Mouse (Mus musculus) intestine, postnatal 0 days (tissue): ENCODE measurements around the gene Stx4a. TPM values are rescaled to one million over a fixed set of nuclear protein-coding genes. Genes with fewer than 3 reads are reported as not detected.

ENCODE experiments used
- ATAC-seq: fragments of 200-750 bp; cut with Nextera tagmentation; 2 replicates; pipeline ENCODE4 v1.8.0; 2017; ENCODE audit warnings: mild to moderate bottlenecking, moderate TSS enrichment, moderate library complexity
- H3K27ac ChIP-seq: fragments of 300-500 bp; sonication (generic); 2 replicates; pipeline ENCODE4 v1.5.1; 2014; ENCODE audit warnings: mild to moderate bottlenecking, low read depth, low read length, moderate library complexity
- H3K27me3 ChIP-seq: fragments of 300-500 bp; sonication (generic); replicated peaks from 2 replicates; pipeline ENCODE4 v1.6.1; 2014; ENCODE audit warnings: low read length, mixed read lengths; ENCODE audit not compliant: control insufficient read depth, insufficient read depth
- H3K36me3 ChIP-seq: fragments of 300-500 bp; sonication (generic); 2 replicates; pipeline ENCODE4 v1.6.1; 2014; ENCODE audit warnings: mild to moderate bottlenecking, moderate library complexity; ENCODE audit not compliant: control insufficient read depth, insufficient read depth
- H3K4me1 ChIP-seq: fragments of 300-500 bp; sonication (generic); replicated peaks from 2 replicates; pipeline ENCODE4 v1.6.1; 2014; ENCODE audit warnings: antibody characterized with exemption, low read length, mixed read lengths; ENCODE audit not compliant: control insufficient read depth, insufficient read depth
- H3K4me2 ChIP-seq: fragments of 300-500 bp; sonication (generic); replicated peaks from 2 replicates; pipeline ENCODE4 v1.6.1; 2014; ENCODE audit warnings: low read depth, mild to moderate bottlenecking, moderate library complexity
- H3K4me3 ChIP-seq: fragments of 300-500 bp; sonication (generic); 2 replicates; pipeline ENCODE4 v1.5.1; 2014; ENCODE audit warnings: low read depth, low read length
- H3K9ac ChIP-seq: fragments of 300-500 bp; sonication (generic); 2 replicates; pipeline ENCODE4 v1.6.1; 2014; ENCODE audit warnings: mild to moderate bottlenecking, low read depth, low read length
- H3K9me3 ChIP-seq: fragments of 300-500 bp; sonication (generic); 2 replicates; pipeline ENCODE4 v1.6.1; 2016; ENCODE audit warnings: mixed run types; ENCODE audit not compliant: control insufficient read depth
- CTCF ChIP-seq: sonication (generic); IDR thresholded peaks from 2 replicates; pipeline ENCODE4 v1.5.1; 2016; ENCODE audit warnings: low read depth, mild to moderate bottlenecking, control low read depth, antibody characterized with exemption, moderate library complexity
- whole genome bisulfite sequencing: fragments of 180-500 bp; shearing (Covaris S2); extraction: QIAGEN DNeasy Blood & Tissue Kit; methylation state at CpG from one replicate; pipeline ENCODE4 v1.1.7; 2014; 5-methylcytosine and 5-hydroxymethylcytosine counted together
- polyA plus RNA-seq: library from polyadenylated mRNA; unstranded; fragments of >200 nt; fragmentation: Nextera tagmentation; extraction: Ambion mirVana; gene quantifications from 2 replicates; pipeline ENCODE4 v1.2.1, GENCODE M21; 2015

Stx4a gene
- polyA plus RNA-seq, 1 experiment from 2014 or later = 38.9 TPM

DNA sequence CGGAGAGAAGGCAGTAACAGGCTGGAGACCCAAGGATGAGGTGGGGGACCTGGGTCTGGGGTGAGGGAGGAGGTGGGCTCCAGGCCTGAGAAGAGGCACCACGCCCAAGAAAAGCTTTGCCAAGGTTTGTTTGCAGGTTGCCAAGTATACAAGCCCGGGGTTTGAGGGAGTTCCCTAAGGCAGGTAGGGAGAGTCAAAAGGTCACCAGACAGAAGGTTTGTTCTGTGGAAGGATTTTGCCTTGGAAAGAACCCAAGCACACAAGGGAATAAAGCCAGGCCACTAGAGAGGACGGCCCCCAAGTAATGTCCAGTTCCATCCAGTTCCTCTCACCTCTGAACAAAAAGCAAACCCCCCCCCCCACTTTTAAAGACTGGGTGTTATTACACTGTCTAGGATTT lies 12.9 kb upstream of the Stx4a start:
- H3K36me3 ChIP-seq = no peaks in the 10 kb centered on the region
- H3K9me3 ChIP-seq = no peaks in the 10 kb centered on the region
- no peak overlapping the region for H3K9ac ChIP-seq
- 70% methylated on average over 4 of the region's 4 CpGs for WGBS
- no peak for TF ChIP-seq CTCF
- no peak overlapping the region for H3K27ac ChIP-seq
- H3K4me2 ChIP-seq = no peak overlapping the region
- H3K4me1 ChIP-seq = no peaks in the 10 kb centered on the region
- H3K4me3 ChIP-seq = no peak overlapping the region
- no peak for ATAC-seq
- no peaks in the 10 kb centered on the region for H3K27me3 ChIP-seq

DNA sequence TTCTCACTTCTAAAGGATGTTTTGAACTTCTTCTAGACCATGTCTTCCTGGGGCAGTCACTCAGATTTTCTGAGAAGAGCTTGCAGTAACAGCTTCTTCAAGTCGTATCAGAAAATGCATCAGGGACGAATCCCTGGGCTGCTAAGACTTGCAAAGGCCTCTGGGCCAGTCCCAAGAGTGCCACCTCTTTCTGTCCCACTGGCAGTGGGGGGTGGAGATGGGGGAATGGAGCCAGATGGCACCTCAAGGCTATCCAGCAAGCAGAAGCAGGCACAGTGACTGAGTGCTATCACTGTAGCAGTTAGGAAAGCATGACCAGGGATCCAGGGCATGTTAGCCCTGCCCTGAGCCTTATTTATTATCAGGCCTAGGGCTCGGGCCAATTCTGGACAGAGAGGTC lies 11.8 kb upstream of the Stx4a start:
- ATAC-seq = no peak
- no peaks in the 10 kb centered on the region for H3K9me3 ChIP-seq
- H3K4me3 ChIP-seq = no peak overlapping the region
- no peak overlapping the region for H3K4me2 ChIP-seq
- TF ChIP-seq CTCF = no peak
- no peaks in the 10 kb centered on the region for H3K27me3 ChIP-seq
- no peaks in the 10 kb centered on the region for H3K36me3 ChIP-seq
- no peak overlapping the region for H3K9ac ChIP-seq
- no peak overlapping the region for H3K27ac ChIP-seq
- 77% methylated on average over 3 of the region's 3 CpGs for WGBS
- no peaks in the 10 kb centered on the region for H3K4me1 ChIP-seq

DNA sequence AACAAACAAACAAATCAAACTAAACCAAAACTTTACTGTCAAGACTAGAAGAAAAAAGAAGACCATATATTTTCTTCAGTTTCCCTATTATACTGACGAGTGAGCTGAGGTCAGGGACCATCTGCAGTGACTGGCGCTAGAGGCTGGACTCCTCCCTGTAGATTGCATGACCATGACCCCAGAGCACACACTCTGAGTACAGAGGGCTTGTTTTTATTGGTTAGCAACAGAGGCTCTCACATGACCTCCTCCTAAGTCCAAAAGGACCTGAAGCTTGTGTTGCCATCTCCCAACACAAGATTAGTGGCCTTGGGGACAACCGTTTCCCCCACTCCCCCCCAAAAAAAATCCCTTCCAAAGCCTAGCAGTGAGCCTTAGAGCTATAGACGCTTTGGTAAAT lies 10.3 kb upstream of the Stx4a start:
- Histone ChIP-seq H3K9ac (no peak overlapping the region), H3K9me3 (no peaks in the 10 kb centered on the region), H3K27ac (no peak overlapping the region), H3K4me1 (no peaks in the 10 kb centered on the region), H3K36me3 (no peaks in the 10 kb centered on the region), H3K4me2 (no peak overlapping the region), H3K27me3 (no peaks in the 10 kb centered on the region), H3K4me3 (no peak overlapping the region)
- WGBS = 44% methylated on average over 4 of the region's 4 CpGs
- 0 out of 2 replicates have a peak, but pooled peaks have one; percentile 59 for ATAC-seq
- no peak for TF ChIP-seq CTCF

DNA sequence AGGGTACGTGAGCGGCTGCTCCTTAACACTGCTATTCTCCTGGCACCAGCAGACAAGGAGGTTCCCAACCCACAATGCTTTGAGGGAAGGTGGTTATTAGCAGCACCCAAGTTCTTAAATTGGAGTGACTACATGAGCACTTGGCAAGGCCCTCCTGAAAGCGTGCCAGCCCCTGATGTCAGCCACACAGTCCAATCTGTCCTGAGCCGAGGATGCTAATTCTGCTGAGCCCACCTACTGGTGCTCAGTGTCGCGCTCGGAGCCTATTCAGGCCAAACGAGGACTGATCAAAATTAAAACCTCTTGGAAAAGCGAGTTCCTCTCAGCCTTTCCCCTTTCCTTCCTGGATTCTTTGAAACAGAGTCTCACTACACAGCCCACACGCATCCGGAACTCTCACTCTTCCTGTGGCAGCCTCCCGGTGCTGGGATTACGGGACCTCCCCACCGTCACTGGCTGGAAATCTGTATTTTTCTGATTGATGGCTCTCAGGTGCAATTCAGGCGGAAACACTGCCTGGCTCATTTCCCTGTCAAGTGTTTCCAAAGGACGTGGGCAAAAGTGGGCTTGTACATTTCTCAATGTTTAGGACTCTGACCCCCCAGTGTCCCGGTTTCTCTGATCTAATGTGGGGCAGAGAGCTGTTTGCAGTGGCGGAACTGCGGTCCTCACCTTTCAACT lies 9.7 kb upstream of the Stx4a start:
- no peak for TF ChIP-seq CTCF
- Histone ChIP-seq H3K27ac (no peak overlapping the region), H3K27me3 (no peaks in the 10 kb centered on the region), H3K4me3 (no peak overlapping the region), H3K4me1 (no peaks in the 10 kb centered on the region), H3K9ac (no peak overlapping the region), H3K36me3 (no peaks in the 10 kb centered on the region), H3K4me2 (no peak overlapping the region), H3K9me3 (no peaks in the 10 kb centered on the region)
- ATAC-seq = no peak
- WGBS = 76% methylated on average over 19 of the region's 19 CpGs

DNA sequence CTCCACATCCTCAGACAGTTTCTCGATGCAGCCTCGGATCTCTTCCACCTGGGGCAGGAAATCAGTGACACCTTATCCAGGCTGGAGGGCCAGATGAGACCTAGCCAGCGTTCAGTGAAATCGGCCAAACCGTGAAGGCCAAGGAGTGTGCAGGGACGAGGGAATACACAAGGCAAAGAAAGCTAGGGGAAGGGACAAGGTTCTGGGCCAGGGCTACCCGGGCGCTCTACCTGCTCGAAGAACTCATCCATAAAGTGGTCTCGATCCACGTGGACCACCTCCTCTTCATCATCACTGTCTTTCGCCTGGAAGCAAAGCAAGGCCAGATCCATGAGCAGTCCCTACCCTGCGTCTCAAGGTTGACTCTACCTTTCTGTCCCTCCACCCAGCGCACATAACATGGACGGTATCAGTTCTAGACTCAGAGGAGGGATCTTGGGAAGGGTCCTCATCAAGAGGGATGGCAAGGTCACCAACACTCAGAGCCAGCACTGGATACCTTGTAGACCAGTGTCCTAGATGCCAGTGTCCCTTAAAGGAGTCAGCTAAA lies 8.9 kb upstream of the Stx4a start:
- Histone ChIP-seq H3K4me3 (no peak overlapping the region), H3K4me1 (no peaks in the 10 kb centered on the region), H3K27ac (no peak overlapping the region), H3K27me3 (no peaks in the 10 kb centered on the region), H3K9me3 (no peaks in the 10 kb centered on the region), H3K9ac (no peak overlapping the region), H3K4me2 (no peak overlapping the region), H3K36me3 (no peaks in the 10 kb centered on the region)
- no peak for ATAC-seq
- WGBS = 90% methylated on average over 15 of the region's 15 CpGs
- TF ChIP-seq CTCF = no peak

DNA sequence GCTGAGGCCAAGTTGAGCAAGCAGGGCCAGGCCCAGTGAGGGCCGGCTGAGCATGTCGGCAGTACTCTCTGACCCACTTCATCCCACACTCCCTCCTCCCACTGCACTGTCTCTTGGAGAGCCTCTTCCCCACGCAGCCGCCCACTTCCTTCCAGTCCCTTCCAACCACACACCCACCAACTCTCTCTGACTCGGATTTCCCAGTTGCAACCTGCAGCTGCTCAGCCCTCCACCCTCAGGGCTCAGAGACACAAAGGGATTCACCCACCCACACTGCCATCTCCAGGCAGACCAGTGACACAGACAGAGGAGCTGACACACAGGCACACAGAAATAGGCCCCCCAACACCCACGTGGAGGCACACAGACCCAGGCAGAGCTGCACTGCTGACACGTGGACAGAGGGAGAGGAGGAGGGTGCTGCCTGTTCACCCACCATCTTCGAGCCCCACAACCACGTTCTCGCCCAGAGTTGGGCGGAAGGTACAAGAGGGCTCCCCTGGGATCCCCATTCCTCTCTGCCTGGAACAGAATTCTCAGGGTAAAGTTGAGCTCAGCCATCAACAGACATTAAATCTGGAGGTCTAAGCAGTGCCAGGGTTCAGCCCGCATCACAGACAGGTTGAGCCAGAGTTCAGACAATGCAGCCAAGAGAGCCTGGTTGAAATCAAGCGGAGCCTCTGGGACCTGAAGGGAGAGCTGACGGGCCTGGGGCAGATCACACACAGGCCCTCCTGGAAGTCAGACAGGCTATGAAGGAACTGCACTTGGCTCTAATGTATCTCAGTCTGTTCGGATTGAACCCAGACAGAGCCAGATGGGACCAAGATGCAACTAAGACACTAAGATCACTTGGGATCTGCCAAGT lies 7.9 kb upstream of the Stx4a start:
- Histone ChIP-seq H3K36me3 (no peaks in the 10 kb centered on the region), H3K4me1 (no peaks in the 10 kb centered on the region), H3K9me3 (no peaks in the 10 kb centered on the region), H3K27me3 (no peaks in the 10 kb centered on the region), H3K9ac (no peak overlapping the region), H3K4me3 (no peak overlapping the region), H3K27ac (no peak overlapping the region), H3K4me2 (no peak overlapping the region)
- 53% methylated on average over 15 of the region's 15 CpGs for WGBS
- TF ChIP-seq CTCF = peak; percentile 63
- ATAC-seq = peak; percentile 44; the same call in 1 of the 2 replicates
